Mouse (Mus musculus): ENCODE results near the gene Rnf182. TPM values are rescaled to one million over a fixed set of nuclear protein-coding genes. Genes with fewer than 3 reads are reported as not detected.
A peak's percentile ranks its signal among the peaks of the same experiment; 100 is the strongest.

Gene Rnf182
- polyA plus RNA-seq, 1 experiment from 2014 or later = 47.8 TPM

DNA sequence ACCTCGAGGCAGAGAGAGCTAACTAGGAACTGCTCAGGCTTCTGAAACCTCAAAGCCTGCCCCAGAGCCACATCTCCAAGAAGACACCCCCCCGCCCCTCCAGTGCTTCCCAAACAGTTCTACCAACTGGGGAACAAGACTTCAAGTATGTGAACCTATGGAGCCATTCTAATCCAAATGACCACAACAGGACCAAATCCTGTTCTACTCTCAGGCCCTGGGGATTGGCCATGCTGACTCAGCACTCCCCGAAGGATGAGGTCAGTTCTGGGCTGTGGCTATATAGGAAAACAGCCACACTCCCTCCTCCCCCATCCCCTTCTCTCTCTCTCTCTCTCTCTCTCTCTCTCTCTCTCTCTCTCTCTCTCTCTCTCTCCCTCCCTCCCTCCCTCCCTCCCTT is 28.5 kb upstream of the Rnf182 start:
- 88% methylated on average over 3 of the region's 3 CpGs for WGBS
- Histone ChIP-seq H3K27ac (replicated peaks) (no peak overlapping the region), H3K9ac (replicated peaks) (no peak overlapping the region), H3K27me3 (no peaks in the 10 kb centered on the region), H3K4me3 (no peak overlapping the region), H3K4me2 (replicated peaks) (no peak overlapping the region), H3K4me1 (peaks cover 26% of the 10 kb centered on the region), H3K9me3 (no peaks in the 10 kb centered on the region), H3K36me3 (no peaks in the 10 kb centered on the region)
- no peak for ATAC-seq (replicated peaks)

DNA sequence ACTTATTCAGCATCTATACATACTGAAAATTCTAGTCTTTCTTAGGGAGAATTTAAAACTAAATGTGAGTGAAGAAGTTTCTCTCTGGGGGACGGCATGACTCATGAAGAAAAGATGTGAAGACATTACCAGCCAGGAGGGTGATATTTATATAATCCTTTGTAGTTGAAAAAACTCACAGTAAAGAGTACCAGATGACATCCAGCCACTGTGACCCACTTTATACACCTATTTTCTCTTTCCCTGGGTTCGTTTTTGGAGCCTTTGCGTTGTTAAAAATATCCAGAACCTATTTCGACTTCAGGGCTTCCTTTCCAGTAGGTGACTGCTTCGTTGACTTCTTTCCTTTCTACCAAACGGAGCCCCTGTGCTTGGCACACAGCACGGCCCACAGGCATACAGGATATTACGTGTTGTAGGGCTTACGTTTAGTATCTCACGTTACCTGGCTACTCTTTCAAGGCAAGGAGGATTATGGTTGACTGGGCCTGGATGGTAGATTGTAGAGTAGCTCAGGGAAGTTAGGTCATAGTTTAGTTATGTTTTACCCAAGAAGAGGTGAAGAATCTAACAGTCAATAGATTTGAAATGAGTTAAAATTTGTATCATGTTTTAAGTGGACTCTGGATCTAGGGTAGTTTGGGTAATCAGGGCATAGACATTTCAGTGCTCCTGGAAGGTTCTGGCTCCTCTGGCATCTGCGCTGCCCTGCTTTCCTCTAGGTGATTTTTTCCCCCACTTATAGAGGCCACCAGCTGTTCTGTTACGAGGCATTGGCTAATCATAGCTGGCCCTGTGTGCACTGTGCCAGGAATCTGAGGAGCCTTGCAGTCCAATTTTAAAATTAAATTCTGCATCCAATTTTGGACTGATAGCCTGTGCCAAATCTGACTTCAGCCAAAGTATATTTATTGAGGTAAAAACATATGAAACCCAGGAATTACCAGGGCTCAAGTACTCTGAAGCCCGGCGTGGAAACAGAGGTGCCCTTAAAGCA is 27.4 kb upstream of the Rnf182 start:
- Histone ChIP-seq H3K9ac (replicated peaks) (no peak overlapping the region), H3K36me3 (no peaks in the 10 kb centered on the region), H3K9me3 (no peaks in the 10 kb centered on the region), H3K4me1 (peaks cover 31% of the 10 kb centered on the region), H3K27ac (replicated peaks) (no peak overlapping the region), H3K4me2 (replicated peaks) (no peak overlapping the region), H3K27me3 (no peaks in the 10 kb centered on the region), H3K4me3 (no peak overlapping the region)
- no peak for ATAC-seq (replicated peaks)
- 77% methylated on average over 14 of the region's 14 CpGs for WGBS

GRCm38 (mm10) chr13:43591828-43592680 is 23.5 kb upstream of the Rnf182 start:
- H3K4me3 ChIP-seq = no peak overlapping the region
- H3K9ac ChIP-seq (replicated peaks) = no peak overlapping the region
- 29% methylated on average over 28 of the region's 28 CpGs for WGBS
- H3K36me3 ChIP-seq = no peaks in the 10 kb centered on the region
- peak overlapping the region; percentile 23 for H3K4me2 ChIP-seq (replicated peaks)
- H3K27ac ChIP-seq (replicated peaks) = peak overlapping the region; percentile 61
- H3K9me3 ChIP-seq = no peaks in the 10 kb centered on the region
- H3K4me1 ChIP-seq = peaks cover 24% of the 10 kb centered on the region
- peak; percentile 73 for ATAC-seq (replicated peaks)
- no peaks in the 10 kb centered on the region for H3K27me3 ChIP-seq

- Histone ChIP-seq H3K4me1 (peaks cover 24% of the 10 kb centered on the region), H3K36me3 (no peaks in the 10 kb centered on the region), H3K27ac (replicated peaks) (no peak overlapping the region; the same call in 1 of the 2 replicates), H3K4me3 (no peak overlapping the region), H3K9me3 (no peaks in the 10 kb centered on the region), H3K9ac (replicated peaks) (no peak overlapping the region), H3K27me3 (no peaks in the 10 kb centered on the region), H3K4me2 (replicated peaks) (peak overlapping the region; percentile 23; the same call in 1 of the 2 replicates)
- ATAC-seq (replicated peaks) = peak; percentile 39; the same call in 1 of the 2 replicates
- WGBS = 52% methylated on average over 8 of the region's 8 CpGs
These were observed 22.8 kb upstream of the Rnf182 start for GRCm38 (mm10) chr13:43592681-43593068.

DNA sequence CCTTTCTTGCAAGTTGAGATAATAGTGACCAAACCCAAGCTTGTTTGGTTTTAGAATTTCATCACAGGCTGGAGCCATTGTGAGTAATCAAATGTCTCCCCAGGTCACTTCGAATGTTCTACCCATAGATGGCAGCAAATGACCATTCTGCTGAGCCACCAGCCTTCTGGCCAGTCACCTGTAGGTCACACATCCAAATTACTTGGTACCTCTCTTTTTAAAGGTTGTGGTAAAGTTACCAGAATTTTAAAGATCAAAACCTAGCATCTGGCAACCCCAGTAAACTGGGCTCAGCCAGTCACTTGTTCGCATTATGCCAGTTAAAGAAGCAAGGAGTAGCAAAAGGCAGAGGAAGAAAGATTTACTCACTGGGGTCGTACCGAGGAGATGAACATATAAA is 19.6 kb upstream of the Rnf182 start:
- Histone ChIP-seq H3K27ac (replicated peaks) (no peak overlapping the region), H3K4me3 (no peak overlapping the region), H3K9me3 (no peaks in the 10 kb centered on the region), H3K9ac (replicated peaks) (no peak overlapping the region), H3K27me3 (no peaks in the 10 kb centered on the region), H3K4me1 (peaks cover 15% of the 10 kb centered on the region), H3K4me2 (replicated peaks) (no peak overlapping the region), H3K36me3 (no peaks in the 10 kb centered on the region)
- 63% methylated on average over 4 of the region's 4 CpGs for WGBS
- no peak for ATAC-seq (replicated peaks)

DNA sequence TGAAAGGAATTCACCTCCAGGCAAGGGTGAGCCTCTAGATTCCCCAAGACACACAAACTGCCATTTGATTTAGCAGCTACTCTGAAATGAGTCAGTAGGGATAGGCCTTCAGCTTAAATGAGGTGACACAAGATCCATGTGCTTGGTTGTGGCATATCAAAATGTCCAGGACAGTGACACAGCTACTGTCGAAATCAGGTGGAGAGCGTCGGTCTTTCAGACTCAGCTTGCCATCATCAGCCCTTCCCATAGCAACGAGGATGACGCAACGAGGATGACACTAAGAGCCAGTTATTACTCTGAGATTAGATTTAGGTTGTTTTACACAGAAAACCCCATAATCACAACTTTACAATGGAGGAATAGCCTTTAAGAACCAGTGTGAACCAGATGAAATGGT is 14.5 kb upstream of the Rnf182 start:
- Histone ChIP-seq H3K4me2 (replicated peaks) (no peak overlapping the region), H3K27me3 (no peaks in the 10 kb centered on the region), H3K27ac (replicated peaks) (no peak overlapping the region), H3K4me1 (no peaks in the 10 kb centered on the region), H3K9me3 (no peaks in the 10 kb centered on the region), H3K9ac (replicated peaks) (no peak overlapping the region), H3K4me3 (no peak overlapping the region), H3K36me3 (no peaks in the 10 kb centered on the region)
- WGBS = 90% methylated on average over 6 of the region's 6 CpGs
- no peak for ATAC-seq (replicated peaks)

DNA sequence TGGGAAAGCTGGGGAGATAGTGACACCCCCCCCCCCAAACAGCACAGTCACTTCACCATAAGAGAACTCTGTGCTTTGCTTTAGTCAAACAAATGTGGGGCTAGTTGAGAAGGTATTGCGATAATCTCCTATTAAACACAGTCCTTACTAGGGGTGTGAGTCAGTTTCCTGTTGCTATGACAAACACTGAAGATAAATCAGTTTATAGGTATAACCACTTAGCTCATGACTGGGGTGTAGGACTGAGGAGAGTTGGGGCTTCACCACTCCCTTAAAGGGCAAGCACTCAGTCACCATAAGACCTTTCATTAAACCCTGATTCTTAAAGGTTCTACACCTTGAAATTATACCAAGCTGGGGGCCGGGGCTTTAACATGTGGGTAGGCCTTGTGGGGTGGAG is 13.1 kb upstream of the Rnf182 start:
- no peaks in the 10 kb centered on the region for H3K27me3 ChIP-seq

GRCm38 (mm10) chr13:43603042-43603441 is 12.5 kb upstream of the Rnf182 start:
- Histone ChIP-seq H3K27ac (replicated peaks) (no peak overlapping the region), H3K36me3 (no peaks in the 10 kb centered on the region), H3K9ac (replicated peaks) (no peak overlapping the region), H3K4me2 (replicated peaks) (no peak overlapping the region), H3K4me1 (no peaks in the 10 kb centered on the region), H3K9me3 (no peaks in the 10 kb centered on the region), H3K27me3 (no peaks in the 10 kb centered on the region), H3K4me3 (no peak overlapping the region)
- WGBS = 50% methylated on average over 13 of the region's 13 CpGs
- ATAC-seq (replicated peaks) = no peak

More for the DNA sequence above, 13.1 kb upstream of the Rnf182 start:
- Histone ChIP-seq H3K36me3 (no peaks in the 10 kb centered on the region), H3K9ac (replicated peaks) (no peak overlapping the region), H3K27ac (replicated peaks) (no peak overlapping the region), H3K4me3 (no peak overlapping the region), H3K4me1 (no peaks in the 10 kb centered on the region), H3K9me3 (no peaks in the 10 kb centered on the region), H3K4me2 (replicated peaks) (no peak overlapping the region)
- WGBS = 95% methylated on average over 2 of the region's 2 CpGs
- no peak for ATAC-seq (replicated peaks)

- no peaks in the 10 kb centered on the region for H3K36me3 ChIP-seq
- H3K27me3 ChIP-seq = no peaks in the 10 kb centered on the region
- H3K4me3 ChIP-seq = no peak overlapping the region
- ATAC-seq (replicated peaks) = no peak
- H3K9me3 ChIP-seq = no peaks in the 10 kb centered on the region
- H3K4me2 ChIP-seq (replicated peaks) = no peak overlapping the region
- H3K9ac ChIP-seq (replicated peaks) = no peak overlapping the region
- no peaks in the 10 kb centered on the region for H3K4me1 ChIP-seq
- peak overlapping the region; percentile 39; the same call in 1 of the 2 replicates for H3K27ac ChIP-seq (replicated peaks)
- 58% methylated on average over 6 of the region's 6 CpGs for WGBS
These were observed 6.7 kb upstream of the Rnf182 start for GRCm38 (mm10) chr13:43608854-43609253.

DNA sequence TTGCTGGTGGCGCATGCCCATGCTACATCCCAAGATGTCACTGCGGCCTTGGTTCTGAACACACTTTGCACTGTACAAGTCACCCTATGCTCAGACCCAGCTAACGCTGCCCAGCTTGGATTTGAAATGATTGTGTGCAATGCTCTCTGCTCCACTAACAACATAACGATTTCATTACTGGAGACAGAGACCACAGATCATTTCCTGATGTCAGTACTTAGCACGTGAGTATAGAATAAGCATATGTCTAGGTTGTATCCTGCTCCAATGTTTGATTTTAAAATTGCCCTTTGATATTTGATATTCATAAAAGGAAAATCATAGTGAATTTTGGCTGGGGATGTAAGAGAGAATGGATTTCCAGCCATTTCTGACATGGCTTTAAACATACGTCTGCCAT is 3.5 kb upstream of the Rnf182 start:
- no peak overlapping the region for H3K4me3 ChIP-seq
- WGBS = 85% methylated on average over 6 of the region's 6 CpGs
- no peaks in the 10 kb centered on the region for H3K27me3 ChIP-seq
- no peak overlapping the region for H3K27ac ChIP-seq (replicated peaks)
- H3K9ac ChIP-seq (replicated peaks) = no peak overlapping the region
- peaks cover 13% of the 10 kb centered on the region for H3K4me1 ChIP-seq
- H3K9me3 ChIP-seq = no peaks in the 10 kb centered on the region
- H3K36me3 ChIP-seq = no peaks in the 10 kb centered on the region
- no peak overlapping the region for H3K4me2 ChIP-seq (replicated peaks)
- no peak for ATAC-seq (replicated peaks)

GRCm38 (mm10) chr13:43614667-43615066 is 843 bp upstream of the Rnf182 start:
- Histone ChIP-seq H3K27me3 (no peaks in the 10 kb centered on the region), H3K9me3 (no peaks in the 10 kb centered on the region), H3K36me3 (no peaks in the 10 kb centered on the region), H3K9ac (replicated peaks) (no peak overlapping the region), H3K27ac (replicated peaks) (no peak overlapping the region), H3K4me2 (replicated peaks) (no peak overlapping the region), H3K4me1 (peaks cover 25% of the 10 kb centered on the region), H3K4me3 (no peak overlapping the region)
- ATAC-seq (replicated peaks) = no peak
- 78% methylated on average over 3 of the region's 3 CpGs for WGBS

DNA sequence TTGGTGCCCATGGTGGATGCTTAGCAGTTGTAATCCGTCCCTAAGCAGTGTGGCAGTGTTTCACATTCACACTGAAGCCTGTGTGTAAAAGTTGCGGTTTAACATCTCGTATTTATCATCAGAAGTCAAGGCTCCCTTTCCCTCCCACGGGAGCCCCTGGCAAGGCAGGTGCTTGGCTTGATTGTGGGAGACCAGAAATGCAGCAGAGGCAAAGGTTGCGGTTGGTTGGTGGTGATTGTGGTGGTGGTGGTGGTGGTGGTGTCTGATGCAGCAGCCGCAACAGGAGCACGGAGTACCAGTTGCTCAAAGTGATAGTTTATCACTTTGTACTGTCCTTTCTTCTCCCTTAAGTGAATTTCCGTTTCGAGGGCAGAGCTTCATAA is 325 bp upstream of the Rnf182 start:
- Histone ChIP-seq H3K9ac (replicated peaks) (peak overlapping the region; percentile 96), H3K27ac (replicated peaks) (peak overlapping the region; percentile 85), H3K4me3 (peak overlapping the region; percentile 90), H3K4me2 (replicated peaks) (peak overlapping the region; percentile 60), H3K27me3 (no peaks in the 10 kb centered on the region), H3K9me3 (no peaks in the 10 kb centered on the region), H3K4me1 (peaks cover 25% of the 10 kb centered on the region), H3K36me3 (no peaks in the 10 kb centered on the region)
- ATAC-seq (replicated peaks) = peak; percentile 35
- 19% methylated on average over 9 of the region's 9 CpGs for whole genome bisulfite sequencing
